Mouse (Mus musculus) erythroid progenitor cell, adult 5-6 weeks (primary cell): ENCODE data around the gene C2cd3. TPM values are rescaled to one million over a fixed set of nuclear protein-coding genes. Genes with fewer than 3 reads are reported as not detected.

Experiments
- ATAC-seq: replicated peaks from 2 replicates; pipeline ENCODE4 v1.8.0; 2016; ENCODE audit warnings: moderate number of reproducible peaks, mild to moderate bottlenecking, moderate TSS enrichment, inconsistent platforms; ENCODE audit not compliant: poor library complexity, low FRiP score, severe bottlenecking
- total RNA-seq, 2 experiments: library from RNA; stranded (forward) in 1 of 2; stranded (reverse) in 1 of 2; fragments of 150-400 nt in 1 of 2; fragments of 186-747, 209-891 nt in 1 of 2; gene quantifications; 2 replicates each; pipeline versions ENCODE4 v1.2.3 to v1.2.4; 2015 to 2017; ENCODE audit warnings: low replicate concordance in 2 of 2

The C2cd3 gene
- total RNA-seq, 2 experiments from 2014 or later = 58.2 to 87.2 TPM

GRCm38 (mm10) chr7:100495042-100495441, 123.0 kb downstream of the C2cd3 start:
- ATAC-seq = no peak

DNA sequence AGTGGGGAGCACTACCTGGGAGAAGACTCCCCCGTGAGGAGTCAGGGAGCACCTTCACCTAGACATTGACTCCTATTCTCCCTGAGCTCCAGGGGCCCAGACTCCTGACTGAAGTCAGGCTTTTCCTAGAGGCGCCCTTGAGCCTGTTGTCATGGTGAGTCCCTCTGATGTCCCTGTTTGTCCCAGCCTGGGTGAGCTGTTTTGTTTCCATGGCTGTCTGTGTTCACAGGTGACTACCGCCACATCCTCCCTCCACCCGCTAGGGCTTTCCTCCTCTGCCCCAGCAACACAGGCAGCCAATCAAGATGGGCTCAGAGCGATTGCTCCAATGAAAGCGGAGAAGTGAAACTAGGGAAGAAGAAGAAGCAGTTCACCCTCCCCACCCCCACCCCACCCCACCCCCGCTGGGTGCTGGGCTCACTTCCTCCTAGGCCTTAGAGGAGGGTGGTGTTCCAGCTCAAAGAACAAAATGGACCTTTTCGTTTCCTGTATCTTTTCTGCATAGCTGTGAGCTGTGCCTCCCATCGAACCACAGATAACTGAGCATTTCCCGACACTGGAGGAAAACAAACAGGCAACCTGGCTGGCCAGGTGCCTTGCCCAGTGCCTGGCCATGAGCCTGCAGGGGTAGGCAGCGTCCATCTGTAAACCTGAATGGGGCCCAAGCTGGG, 123.7 kb downstream of the C2cd3 start:
- ATAC-seq = peak; percentile 28; the same call in 1 of the 2 replicates

GRCm38 (mm10) chr7:100496371-100496770, 124.3 kb downstream of the C2cd3 start:
- ATAC-seq = no peak

- no peak for ATAC-seq
These were observed 124.8 kb downstream of the C2cd3 start for GRCm38 (mm10) chr7:100496791-100497190.

DNA sequence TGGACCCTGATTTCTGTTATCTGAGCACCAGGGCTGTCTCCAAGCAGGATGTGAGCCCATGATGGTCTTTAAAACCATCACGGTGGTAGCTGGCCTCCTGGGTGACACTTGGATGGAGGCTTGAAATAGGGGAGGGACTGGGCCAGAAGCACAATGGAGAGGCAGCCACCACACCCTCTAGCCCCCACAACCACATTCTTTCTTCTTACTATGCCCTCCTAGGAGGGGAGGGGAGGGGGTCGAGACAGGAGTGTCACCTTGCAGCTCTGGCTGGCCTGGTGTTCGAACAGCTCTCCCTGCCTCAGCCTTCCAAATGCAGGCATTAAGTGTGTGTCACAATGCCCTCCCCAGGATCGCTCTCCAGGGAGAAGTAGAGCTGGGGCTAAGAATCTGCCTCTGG, 125.4 kb downstream of the C2cd3 start:
- no peak for ATAC-seq

DNA sequence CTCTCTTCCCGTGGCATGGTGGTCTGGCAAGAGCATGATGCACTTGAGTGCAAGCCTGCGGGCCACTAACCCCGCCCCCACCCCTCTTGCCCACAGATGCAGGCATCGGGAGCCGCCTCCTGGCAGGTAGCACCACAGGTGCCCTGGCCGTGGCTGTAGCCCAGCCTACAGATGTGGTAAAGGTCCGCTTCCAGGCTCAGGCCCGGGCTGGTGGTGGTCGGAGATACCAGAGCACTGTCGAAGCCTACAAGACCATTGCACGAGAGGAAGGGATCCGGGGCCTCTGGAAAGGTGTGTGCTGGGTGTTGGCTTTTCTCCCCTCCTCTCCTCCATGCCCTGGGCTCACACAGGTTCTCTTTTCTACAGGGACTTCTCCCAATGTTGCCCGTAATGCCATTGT, 125.9 kb downstream of the C2cd3 start:
- ATAC-seq = no peak

GRCm38 (mm10) chr7:100499465-100499864, 127.4 kb downstream of the C2cd3 start:
- no peak for ATAC-seq

- ATAC-seq = peak; percentile 16
These were observed 128.4 kb downstream of the C2cd3 start for GRCm38 (mm10) chr7:100500276-100500977.

GRCm38 (mm10) chr7:100501027-100501843, 129.2 kb downstream of the C2cd3 start:
- peak; percentile 6; the same call in 1 of the 2 replicates for ATAC-seq

DNA sequence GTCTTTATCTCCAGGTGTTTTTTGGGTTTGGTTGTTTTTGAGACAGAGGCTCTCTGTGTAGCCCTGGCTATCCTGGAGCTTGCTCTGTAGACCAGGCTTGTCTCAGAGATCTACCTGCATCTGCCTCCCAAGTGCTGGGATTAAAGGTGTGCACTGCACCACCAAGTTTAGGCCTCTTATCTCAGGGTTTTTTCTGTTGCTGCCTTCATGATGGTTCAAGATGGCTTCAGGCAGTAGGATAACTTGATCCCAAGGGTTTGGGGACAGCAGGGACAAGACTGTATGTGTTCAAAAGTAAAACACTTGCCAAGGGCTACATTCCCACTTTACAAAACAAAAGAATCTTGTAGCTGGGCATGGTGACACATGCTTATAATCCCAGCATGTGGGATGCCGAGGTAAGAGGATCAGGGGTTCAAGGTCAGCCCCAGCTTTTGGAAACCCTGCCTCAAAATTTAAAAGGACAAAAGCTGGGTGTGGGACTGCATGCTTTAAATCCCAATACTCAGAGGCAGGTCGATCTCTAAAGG, 129.9 kb downstream of the C2cd3 start:
- no peak for ATAC-seq

DNA sequence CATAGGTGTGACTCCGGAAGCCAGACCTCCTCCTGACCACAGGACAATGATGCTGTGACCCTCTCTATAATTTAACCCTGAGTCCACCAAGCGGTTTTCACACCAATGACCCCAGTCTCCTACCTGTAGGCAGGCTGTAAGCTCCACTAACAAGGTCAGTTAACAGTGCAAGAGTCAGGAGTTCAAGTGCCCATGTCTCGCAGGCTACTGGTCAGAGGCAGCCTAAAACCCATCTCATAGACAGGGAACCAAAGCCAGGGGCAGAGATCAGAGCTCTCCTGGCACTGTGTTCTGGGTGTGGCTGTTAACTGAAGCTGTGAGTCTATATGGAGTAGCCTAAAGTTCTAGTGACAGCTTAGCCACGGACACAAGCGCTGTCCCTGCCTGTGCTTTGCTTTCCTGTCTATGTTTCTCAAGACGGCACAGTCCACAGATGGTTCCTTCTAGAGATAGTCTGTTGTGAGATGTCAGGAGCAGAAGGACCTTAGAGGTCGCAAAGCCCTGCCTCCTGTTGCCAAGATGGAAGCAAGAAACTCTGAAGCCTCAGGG, 130.4 kb downstream of the C2cd3 start:
- peak; percentile 10; the same call in 1 of the 2 replicates for ATAC-seq

GRCm38 (mm10) chr7:100503076-100503475, 131.0 kb downstream of the C2cd3 start:
- ATAC-seq = peak; percentile 23

- no peak for ATAC-seq
These were observed 132.9 kb downstream of the C2cd3 start for GRCm38 (mm10) chr7:100504740-100505487.

- ATAC-seq = no peak
These were observed 134.5 kb downstream of the C2cd3 start for GRCm38 (mm10) chr7:100506494-100506893.

- no peak for ATAC-seq
These were observed 136.6 kb downstream of the C2cd3 start for GRCm38 (mm10) chr7:100508670-100509069.

GRCm38 (mm10) chr7:100511602-100512001, 139.6 kb downstream of the C2cd3 start:
- ATAC-seq = no peak

GRCm38 (mm10) chr7:100514573-100514972, 142.5 kb downstream of the C2cd3 start, which contains the start of gene Dnajb13:
Dnajb13 (minus strand) TSS chr7:100514960.
- no peak for ATAC-seq
